In genomic region chr2:49557339-49557738, GRCm38 (mm10) we compare ENCODE assay signal across 18 mouse cellular contexts.
DNase-seq lines count a peak whose midpoint lies in the region; ATAC-seq lines count a peak whose summit lies in the region.
"Had no signal": no experiment of that assay in that cellular context is flagged by ENCODE, and none has a peak within 500 bp of the region (broad histone marks: within the 10 kb centered on the region; RNA-seq: fewer than 3 reads in every experiment).

No protein-coding gene starts in this region.

- ATAC-seq in frontal cortex, adult (ENCODE audit: low TSS enrichment), result 0 out of 2 replicates have a peak, but pooled peaks have one; percentile 38
- ATAC-seq in activated CD4-positive, CD25-positive, alpha-beta regulatory T cell, adult 4 months, result peak; percentile 64
- ATAC-seq: forebrain, embryonic 14.5 days; forebrain, embryonic 16.5 days; Patski had no signal

- no peak for DNase-seq in frontal cortex, postnatal 25 days (ENCODE audit: low spot score in 2 of 2)
- DNase-seq in cerebellum, adult 11-12 months, result no peak
- DNase-seq in retina, postnatal 1 day, result no peak
- DNase-seq: adrenal gland, adult 2 months; adrenal gland, postnatal 10 days; adrenal gland, postnatal 25 days; B cell, adult 2 months; cerebellum, adult 11 months; cerebellum, adult 2 months; cerebellum, adult 9-11 months; cerebellum, postnatal 14 days; cerebellum, postnatal 36 days; embryo, embryonic 11 days had no signal
